Mouse (Mus musculus): ENCODE measurements around the gene Wdr62. TPM values are rescaled to one million over a fixed set of nuclear protein-coding genes. Genes with fewer than 3 reads are reported as not detected.
"Not testable (repeated sequence)": the region's sequence is repeated elsewhere in the genome, so short reads cannot be mapped to it uniquely, and the experiment has no call there.

Wdr62 gene
- total RNA-seq, 2 experiments from 2014 or later, result 11.5 to 22.8 TPM

DNA sequence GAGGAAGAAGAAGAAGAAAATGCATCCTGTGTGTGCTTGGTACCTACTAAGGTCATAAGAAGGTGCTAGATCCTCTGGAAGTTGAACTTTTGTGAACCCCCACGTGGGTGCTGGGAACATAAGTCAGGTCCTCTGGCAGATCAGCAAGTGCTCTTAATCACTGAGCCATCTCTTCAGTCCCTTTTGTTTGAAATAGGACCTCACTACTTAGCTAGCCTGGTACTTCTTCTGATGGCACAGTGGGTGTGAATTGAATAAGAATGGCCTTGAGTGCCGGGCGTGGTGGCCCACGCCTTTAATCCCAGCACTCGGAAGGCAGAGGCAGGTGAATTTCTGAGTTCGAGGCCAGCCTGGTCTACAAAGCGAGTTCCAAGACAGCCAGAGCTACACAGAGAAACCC, 14.3 kb downstream of the Wdr62 start:
- no peak for ATAC-seq (replicated peaks; ENCODE audit: poor library complexity)

GRCm38 (mm10) chr7:30265531-30265930, 14.7 kb downstream of the Wdr62 start:
- ATAC-seq (replicated peaks; ENCODE audit: poor library complexity), result no peak

- no peak for ATAC-seq (replicated peaks; ENCODE audit: poor library complexity)
Observed at GRCm38 (mm10) chr7:30265041-30265440, 15.2 kb downstream of the Wdr62 start.

- ATAC-seq (replicated peaks; ENCODE audit: poor library complexity), result no peak
Observed at GRCm38 (mm10) chr7:30251956-30252954, 28.0 kb downstream of the Wdr62 start.

- not testable (repeated sequence) for ATAC-seq (replicated peaks; ENCODE audit: poor library complexity)
Observed at GRCm38 (mm10) chr7:30237374-30237773, 42.8 kb downstream of the Wdr62 start.

DNA sequence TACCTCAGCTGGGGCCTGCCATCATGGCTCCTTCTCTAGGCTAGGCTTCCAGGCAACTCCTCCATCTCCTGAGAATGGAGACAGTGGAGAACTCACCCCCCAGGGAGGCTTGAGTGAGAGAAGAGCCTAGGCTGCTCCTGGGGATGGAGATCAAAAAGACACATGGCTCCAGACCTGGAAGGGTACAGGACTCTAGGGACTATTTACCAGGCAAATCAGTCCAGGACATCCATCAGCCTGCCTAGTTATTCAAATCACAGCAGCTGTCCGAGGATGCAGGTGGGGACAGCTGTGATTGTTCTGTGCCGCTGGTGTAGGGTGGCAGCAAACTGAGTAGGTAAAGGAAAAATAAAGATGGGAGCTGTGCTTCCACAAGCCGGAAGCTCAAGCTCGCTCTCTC, 44.6 kb downstream of the Wdr62 start, which contains the start of gene Ovol3:
Gene Ovol3, minus strand, starts transcription at position 101 of the 400 bp plus-strand sequence.
- no peak for ATAC-seq (replicated peaks; ENCODE audit: poor library complexity)

DNA sequence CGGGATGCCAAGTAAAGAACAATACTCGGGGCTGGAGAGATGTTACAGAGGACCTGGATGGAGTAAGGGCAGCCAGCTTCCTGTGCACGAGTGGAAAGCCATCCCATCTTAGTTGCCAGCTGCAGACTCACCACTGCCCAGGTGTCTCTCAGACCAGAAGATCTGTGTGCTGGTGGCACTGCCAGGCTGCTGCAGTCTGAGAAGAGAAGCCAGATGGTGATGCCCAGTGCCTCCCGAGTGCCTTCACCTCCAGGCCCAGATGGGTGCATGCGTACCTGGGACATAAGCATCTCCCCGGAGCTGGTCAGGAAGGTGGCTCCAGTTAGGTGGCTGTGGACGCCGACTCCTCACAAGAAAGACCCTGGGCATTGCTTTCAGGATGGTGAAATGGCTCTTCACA, 45.1 kb downstream of the Wdr62 start:
- ATAC-seq (replicated peaks; ENCODE audit: poor library complexity), result no peak

- no peak for ATAC-seq (replicated peaks; ENCODE audit: poor library complexity)
Observed at GRCm38 (mm10) chr7:30234276-30234858, 45.9 kb downstream of the Wdr62 start.

DNA sequence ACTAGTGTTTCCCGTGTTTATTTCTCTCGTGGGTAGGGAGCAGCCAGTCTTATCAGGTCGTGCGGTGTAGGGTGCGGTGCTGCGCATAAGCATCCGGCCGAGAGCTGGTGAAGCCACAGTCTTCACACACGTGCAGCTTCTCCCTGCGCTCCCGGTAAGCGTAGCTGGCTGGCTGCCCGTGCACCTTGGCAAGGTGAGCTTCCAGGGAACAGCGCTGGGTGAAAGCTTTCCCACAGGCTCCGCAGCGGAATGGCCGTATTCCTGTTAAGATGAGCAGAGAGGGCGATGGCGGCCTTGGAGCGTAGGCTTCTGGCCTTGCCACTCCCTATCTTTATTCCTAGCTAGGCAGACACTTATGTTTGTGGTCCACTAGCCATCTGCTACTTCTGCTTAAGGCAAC, 46.8 kb downstream of the Wdr62 start:
- ATAC-seq (replicated peaks; ENCODE audit: poor library complexity), result no peak

GRCm38 (mm10) chr7:30232631-30233148, 47.5 kb downstream of the Wdr62 start:
- ATAC-seq (replicated peaks; ENCODE audit: poor library complexity), result peak; percentile 58

DNA sequence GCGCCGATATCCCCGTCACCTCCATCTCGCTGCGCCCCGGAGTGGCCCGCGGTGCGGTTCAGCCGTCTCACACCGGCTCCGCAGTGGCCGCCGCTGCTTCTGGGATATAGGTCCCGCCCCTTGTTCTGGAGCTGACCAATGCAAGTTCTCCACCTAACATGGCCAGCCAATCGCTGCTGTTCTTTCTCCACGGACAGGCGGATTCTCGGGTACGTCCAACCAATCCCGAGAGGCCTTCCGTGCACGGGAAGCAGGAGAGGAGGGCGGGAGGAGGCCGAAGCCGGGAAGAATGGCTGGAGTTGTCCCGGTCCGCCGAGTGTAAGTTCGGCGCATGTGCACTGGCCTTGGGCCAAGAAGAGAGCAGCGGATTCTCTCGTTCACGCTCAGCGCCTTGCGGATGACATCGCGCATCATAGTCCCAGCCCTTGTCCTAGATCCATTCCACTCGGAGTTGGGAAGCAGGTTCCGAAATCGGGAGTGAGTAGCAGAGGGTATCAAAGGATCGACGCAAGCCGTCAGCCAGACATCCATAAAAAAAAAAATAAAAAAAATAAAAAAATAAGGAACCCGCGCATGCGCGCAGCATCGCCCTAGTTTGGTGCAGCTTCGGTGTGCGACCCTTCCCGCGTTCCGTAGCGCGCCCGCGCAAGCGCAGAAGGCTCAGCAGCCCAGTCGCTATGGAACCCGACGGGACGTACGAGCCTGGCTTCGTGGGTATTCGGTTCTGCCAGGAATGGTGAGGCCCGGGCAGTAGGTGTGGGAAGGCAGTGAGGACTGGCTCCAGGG, 48.4 kb downstream of the Wdr62 start, which contains the start of the genes Polr2i and Tbcb:
Gene Polr2i, plus strand, starts transcription at position 280 of the 786 bp plus-strand sequence.
Gene Tbcb, minus strand, starts transcription at position 604 of the 786 bp plus-strand sequence.
- peak; percentile 94 for ATAC-seq (replicated peaks; ENCODE audit: poor library complexity)

GRCm38 (mm10) chr7:30231328-30231668, 48.9 kb downstream of the Wdr62 start:
- no peak for ATAC-seq (replicated peaks; ENCODE audit: poor library complexity)

DNA sequence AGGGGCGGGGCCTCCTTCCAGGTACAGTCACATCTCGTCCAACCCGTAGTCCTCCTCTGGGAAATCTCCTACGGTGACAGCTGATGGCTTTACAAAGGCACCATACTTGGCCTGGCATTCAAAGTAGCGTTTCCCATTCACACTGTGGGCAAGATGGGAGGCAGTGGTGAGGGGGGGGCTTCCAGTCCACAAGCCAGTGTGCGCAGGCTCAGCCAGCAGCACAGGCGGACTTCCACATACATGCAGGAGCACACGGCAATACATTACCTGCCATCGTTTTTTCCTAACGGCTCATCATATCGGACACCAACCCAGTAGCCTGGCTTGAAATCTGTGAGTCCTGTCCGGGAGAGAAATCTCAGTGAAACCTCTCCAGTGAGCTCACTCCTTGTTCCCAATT, 56.0 kb downstream of the Wdr62 start:
- no peak for ATAC-seq (replicated peaks; ENCODE audit: poor library complexity)

GRCm38 (mm10) chr7:30222205-30222604, 58.0 kb downstream of the Wdr62 start:
- ATAC-seq (replicated peaks; ENCODE audit: poor library complexity), result no peak

DNA sequence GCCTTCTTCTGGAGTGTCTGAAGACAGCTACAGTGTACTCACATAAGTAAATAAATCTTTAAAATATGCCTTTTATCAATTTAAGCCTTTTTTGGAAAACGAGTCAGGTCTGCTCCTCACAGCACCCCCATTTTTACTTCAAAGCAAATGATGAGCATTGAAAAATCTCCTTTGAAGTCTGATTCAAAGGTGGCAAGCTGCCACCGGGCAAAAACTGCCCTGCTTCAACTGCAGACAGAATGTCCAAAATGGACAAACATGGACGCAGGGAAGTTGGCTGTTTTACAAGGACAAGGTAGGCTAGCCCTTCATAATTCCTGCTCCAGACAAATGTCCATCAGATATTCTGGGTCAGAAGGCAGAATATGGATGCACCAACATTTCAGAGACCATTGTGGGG, 58.8 kb downstream of the Wdr62 start:
- no peak for ATAC-seq (replicated peaks; ENCODE audit: poor library complexity)

GRCm38 (mm10) chr7:30220008-30220356, 60.2 kb downstream of the Wdr62 start:
- ATAC-seq (replicated peaks; ENCODE audit: poor library complexity), result no peak

- ATAC-seq (replicated peaks; ENCODE audit: poor library complexity), result peak; percentile 80
Observed at GRCm38 (mm10) chr7:30219293-30220007, 60.8 kb downstream of the Wdr62 start.

- ATAC-seq (replicated peaks; ENCODE audit: poor library complexity), result no peak
Observed at GRCm38 (mm10) chr7:30217277-30217676, 62.9 kb downstream of the Wdr62 start.

DNA sequence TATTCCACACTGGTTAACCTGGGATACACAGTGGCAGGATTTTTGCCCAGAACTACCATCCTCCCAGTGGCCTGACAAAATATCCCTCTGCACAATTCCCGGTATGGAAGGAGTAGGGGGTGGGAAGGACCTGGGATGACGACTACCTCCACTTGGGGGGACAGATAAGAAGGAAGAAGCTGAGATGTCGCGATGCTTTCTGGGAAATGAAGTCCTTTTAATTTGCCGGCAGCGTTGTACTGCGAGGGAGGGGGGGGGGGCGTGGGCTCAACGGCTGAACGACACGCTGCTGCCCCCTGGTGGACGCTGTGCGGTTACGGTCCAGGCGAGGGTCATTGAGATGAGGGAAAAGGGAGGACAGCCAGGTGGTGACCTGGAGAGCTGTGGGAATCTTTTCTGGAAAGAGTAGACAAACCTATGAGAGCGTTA, 63.5 kb downstream of the Wdr62 start:
- ATAC-seq (replicated peaks; ENCODE audit: poor library complexity), result peak; percentile 80

DNA sequence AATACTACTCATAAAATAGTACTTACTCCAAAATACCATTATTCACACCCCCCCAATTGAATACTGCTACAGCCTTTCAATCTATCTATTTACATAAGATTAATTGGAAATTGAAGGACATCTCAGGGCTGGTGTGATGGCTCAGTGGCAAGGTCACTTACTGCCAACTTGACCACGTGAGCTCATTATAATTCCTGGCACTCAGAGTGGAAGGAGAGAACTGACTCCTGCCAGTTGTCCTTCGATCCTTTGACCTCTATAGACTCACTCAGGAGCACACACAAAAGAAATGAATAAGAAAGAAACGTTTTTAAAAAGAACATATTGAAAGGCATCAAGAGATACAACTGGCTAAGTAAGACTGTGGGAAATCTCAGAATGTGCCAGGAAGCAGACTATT, 64.3 kb downstream of the Wdr62 start:
- ATAC-seq (replicated peaks; ENCODE audit: poor library complexity), result no peak
